Mouse (Mus musculus) heart, postnatal 4 days (tissue): ENCODE measurements around the gene Ngf. TPM values are rescaled to one million over a fixed set of nuclear protein-coding genes. Genes with fewer than 3 reads are reported as not detected.

ENCODE experiments used
- DNase-seq: peaks from one replicate; pipeline ENCODE4 v3.0.0; 2021
- total RNA-seq, 2 experiments: library from RNA; stranded (reverse); gene quantifications; 2 replicates each; pipeline ENCODE4 v1.2.3; 2021

Ngf gene
- total RNA-seq = 1 to 10 TPM; 6.3 to 7.2 TPM

GRCm38 (mm10) chr3:102469713-102470448 lies at the start of gene Ngf:
Gene Ngf (plus strand): TSS chr3:102469919.
- DNase-seq = peak; percentile 59

GRCm38 (mm10) chr3:102445567-102445966 lies 24.2 kb upstream of the Ngf start:
- peak; percentile 77 for DNase-seq

- no peak for DNase-seq
Observed at GRCm38 (mm10) chr3:102446691-102447090, 23.0 kb upstream of the Ngf start.

GRCm38 (mm10) chr3:102454566-102454965 lies 15.2 kb upstream of the Ngf start:
- DNase-seq = no peak

- DNase-seq = no peak
Observed at GRCm38 (mm10) chr3:102460528-102460927, 9.2 kb upstream of the Ngf start.

- no peak for DNase-seq
Observed at GRCm38 (mm10) chr3:102460986-102461385, 8.7 kb upstream of the Ngf start.

- DNase-seq = no peak
Observed at GRCm38 (mm10) chr3:102462703-102463336, 6.9 kb upstream of the Ngf start.

- DNase-seq = no peak
Observed at GRCm38 (mm10) chr3:102463339-102463738, 6.4 kb upstream of the Ngf start.

GRCm38 (mm10) chr3:102466587-102466986 lies 3.1 kb upstream of the Ngf start:
- DNase-seq = peak; percentile 82

GRCm38 (mm10) chr3:102467121-102467520 lies 2.6 kb upstream of the Ngf start:
- DNase-seq = no peak

- no peak for DNase-seq
Observed at GRCm38 (mm10) chr3:102471251-102471650, 1.5 kb downstream of the Ngf start.

GRCm38 (mm10) chr3:102471799-102472198 lies 2.1 kb downstream of the Ngf start:
- no peak for DNase-seq

- DNase-seq = no peak
Observed at GRCm38 (mm10) chr3:102474275-102475155, 4.8 kb downstream of the Ngf start.

- DNase-seq = no peak
Observed at GRCm38 (mm10) chr3:102477917-102478694, 8.4 kb downstream of the Ngf start.

- DNase-seq = peak; percentile 25
Observed at GRCm38 (mm10) chr3:102490393-102491123, 20.8 kb downstream of the Ngf start.

- no peak for DNase-seq
Observed at GRCm38 (mm10) chr3:102498113-102498512, 28.4 kb downstream of the Ngf start.

GRCm38 (mm10) chr3:102498931-102499330 lies 29.2 kb downstream of the Ngf start:
- DNase-seq = no peak

- no peak for DNase-seq
Observed at GRCm38 (mm10) chr3:102500031-102500430, 30.3 kb downstream of the Ngf start.

GRCm38 (mm10) chr3:102501186-102501585 lies 31.5 kb downstream of the Ngf start:
- no peak for DNase-seq

GRCm38 (mm10) chr3:102505129-102505528 lies 35.4 kb downstream of the Ngf start:
- DNase-seq = no peak

- no peak for DNase-seq
Observed at GRCm38 (mm10) chr3:102506061-102506460, 36.3 kb downstream of the Ngf start.
